Mouse (Mus musculus): ENCODE data around the gene Mdn1.
A peak's percentile ranks its signal among the peaks of the same experiment; 100 is the strongest.

Gene Mdn1

GRCm38 (mm10) chr4:32787110-32787509 lies 130.2 kb downstream of the Mdn1 start:
- no peak for DNase-seq (ENCODE audit: low spot score in 2 of 2)

DNA sequence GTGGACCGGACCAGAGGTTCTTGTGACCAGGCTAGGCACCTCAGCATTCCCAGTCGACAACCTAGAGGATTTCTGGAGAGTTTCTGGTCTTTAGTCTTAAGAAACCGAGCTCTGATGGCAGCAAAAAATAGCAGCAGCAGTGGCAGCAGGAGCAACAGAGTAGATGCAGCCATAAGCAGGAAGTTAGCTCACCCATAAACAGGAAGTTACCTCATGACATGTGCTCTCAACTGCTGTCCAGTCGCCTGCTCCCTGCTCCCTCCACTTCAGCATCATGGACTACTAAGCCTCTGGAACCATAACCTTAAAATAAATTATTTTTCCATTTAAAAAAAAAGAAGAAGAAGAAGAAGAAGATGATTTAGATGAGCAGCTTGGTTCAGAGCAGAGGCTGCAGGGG lies 132.1 kb downstream of the Mdn1 start:
- no peak for DNase-seq (ENCODE audit: low spot score in 2 of 2)

GRCm38 (mm10) chr4:32798976-32799375 lies 142.1 kb downstream of the Mdn1 start:
- DNase-seq (ENCODE audit: low spot score in 2 of 2) = no peak

DNA sequence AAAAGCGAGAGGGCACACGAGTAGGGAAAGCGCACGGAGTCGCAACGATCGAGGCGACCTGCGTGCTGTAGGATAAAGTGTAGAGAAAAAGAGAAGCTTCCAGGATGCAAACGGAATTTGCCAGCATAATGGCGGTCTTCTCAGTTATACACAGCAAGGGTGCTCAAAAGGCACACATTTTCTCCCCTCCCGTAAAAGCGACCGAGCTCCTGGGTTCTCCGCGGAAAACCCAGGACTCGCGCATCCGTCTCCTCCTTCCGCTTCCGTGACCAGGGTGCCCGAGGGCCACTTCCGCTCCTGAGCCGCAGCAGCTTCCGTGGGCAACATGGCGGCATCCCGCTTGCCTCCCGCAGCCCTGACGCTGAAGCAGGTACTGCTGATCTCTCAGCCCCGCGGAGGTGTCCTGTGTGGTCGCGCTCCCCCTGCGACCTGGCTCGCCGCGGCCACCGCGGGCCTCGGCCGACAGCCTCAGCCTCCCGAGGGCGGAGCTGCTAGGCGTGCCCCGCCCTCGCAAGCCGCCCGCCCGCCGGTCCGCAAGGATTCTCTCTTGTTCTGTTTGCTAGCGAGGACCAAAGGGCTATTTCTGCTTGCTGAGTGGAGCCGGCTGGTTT lies 143.2 kb downstream of the Mdn1 start, which contains the start of gene Lyrm2:
TSS of gene Lyrm2 (plus strand) at position 288 of the 611 bp plus-strand sequence.
- DNase-seq (ENCODE audit: low spot score in 2 of 2) = peak; percentile 70 to 78

DNA sequence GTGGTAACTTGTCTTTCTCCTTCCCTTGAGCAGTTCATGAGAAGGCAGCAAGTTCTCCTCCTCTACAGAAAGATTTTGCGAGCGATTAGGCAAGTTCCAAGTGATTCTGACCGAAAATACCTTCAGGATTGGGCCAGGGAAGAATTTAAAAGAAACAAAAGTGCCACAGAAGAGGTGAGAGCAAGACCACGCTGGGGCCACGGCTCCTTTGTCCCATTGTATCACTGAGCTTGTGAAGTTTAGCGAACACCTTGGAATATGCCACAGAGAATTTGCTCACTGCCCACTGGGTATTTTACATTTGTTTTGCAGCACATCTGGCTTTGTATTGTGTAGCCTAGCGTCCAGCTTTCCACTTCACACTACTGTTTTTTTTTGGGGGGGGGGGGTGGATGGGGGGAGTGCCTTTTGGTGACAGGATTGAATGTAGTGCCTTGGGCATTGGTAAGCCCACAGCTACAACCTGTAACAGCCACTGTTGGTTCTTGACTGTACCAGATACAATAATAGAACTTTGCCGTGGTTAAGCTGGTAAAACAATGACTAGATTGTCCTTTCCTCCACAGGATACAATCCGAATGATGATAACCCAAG lies 143.8 kb downstream of the Mdn1 start:
- no peak for DNase-seq (ENCODE audit: low spot score in 2 of 2)

- no peak for DNase-seq (ENCODE audit: low spot score in 2 of 2)
Measured at GRCm38 (mm10) chr4:32817478-32817877, 160.6 kb downstream of the Mdn1 start.

DNA sequence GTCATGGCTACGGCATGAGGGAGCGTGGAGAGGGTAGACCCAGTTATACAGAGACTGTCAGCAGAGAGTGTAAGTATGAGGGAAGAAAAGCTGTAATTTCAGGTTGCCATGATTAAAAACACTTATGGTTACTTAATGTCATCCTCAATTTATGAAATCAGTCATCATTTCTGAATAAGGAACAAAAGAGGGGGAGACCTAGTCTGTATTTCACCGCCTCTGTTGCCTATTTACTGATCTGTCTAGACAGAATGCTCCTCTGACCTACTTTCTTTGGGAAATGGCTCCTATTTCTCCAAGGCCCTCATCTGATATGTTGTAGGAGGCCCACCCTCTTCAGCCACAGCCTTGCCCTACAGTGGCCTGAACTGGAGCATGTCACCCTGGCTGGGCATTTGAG lies 163.8 kb downstream of the Mdn1 start:
- DNase-seq (ENCODE audit: low spot score in 2 of 2) = no peak

- DNase-seq (ENCODE audit: low spot score in 2 of 2) = no peak
Measured at GRCm38 (mm10) chr4:32824254-32824653, 167.3 kb downstream of the Mdn1 start.
